Mouse (Mus musculus): ENCODE results near the gene Lrrc46.

Lrrc46 gene

DNA sequence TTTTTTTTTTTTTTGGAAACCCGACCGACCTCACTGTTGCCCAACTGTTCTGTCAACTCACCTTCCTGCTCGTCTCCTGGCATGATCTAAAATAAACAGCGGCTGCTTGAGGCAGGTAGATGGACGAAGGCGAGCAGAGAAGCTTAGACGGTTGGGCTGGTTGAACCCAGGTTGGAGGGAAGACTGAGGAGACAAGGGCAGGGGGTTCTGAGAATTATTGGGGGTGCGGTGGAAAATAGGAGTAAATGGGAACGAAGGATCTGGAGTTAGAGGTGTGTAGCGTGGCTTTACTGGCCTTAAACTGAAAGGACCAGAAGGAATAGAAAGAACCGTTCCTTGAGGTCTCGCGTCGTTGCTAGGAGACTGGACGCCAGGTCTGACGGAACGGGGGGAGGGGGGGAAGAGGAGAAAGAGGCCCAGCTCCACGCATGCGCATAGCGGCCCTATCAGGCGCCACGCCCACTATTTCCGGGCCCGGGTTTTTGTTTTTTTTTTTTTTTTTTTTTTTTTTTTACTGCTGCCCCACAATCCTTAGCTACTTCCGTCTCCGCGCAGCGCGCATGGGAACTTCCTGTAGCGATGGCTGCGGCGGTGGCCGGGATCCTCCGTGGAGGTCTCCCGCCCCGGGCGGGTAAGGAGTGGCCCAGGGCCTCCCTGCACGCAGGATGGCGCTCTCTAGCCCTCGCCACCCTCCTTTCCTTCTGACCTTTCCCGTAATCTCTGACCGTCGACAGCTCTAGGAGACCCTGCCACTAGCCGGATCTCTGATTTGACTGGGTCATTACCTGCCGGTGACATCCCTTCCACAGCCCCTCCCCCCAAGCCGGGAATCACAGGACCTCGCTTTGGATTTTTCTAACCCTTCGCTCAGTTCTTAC, at the start of gene Lrrc46, which contains the start of gene Mrpl10:
Gene Lrrc46 (minus strand): TSS at position 386 of the 878 bp plus-strand sequence.
Gene Mrpl10 (plus strand): TSS at position 539 of the 878 bp plus-strand sequence.
- peak; percentile 92 for DNase-seq

DNA sequence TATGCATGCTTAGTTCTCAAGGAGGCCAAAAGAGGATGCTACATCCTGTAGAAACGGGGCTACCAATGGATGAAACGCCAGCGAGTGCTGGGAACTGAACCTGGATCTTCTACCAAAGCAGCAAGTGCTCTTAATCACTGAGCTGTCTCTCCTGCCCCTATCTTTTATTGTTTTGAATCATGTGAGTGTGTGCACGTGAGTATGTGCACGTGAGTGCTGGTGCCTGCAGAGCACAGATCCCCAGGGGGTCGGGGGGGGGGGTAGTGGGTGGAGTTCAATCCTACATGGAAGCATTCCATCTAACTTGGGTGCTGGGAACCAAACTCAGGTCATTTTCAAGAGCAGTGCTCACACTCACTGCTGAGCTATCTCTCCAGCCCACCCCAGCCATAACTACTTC, 45.2 kb upstream of the Lrrc46 start:
- no peak for DNase-seq

DNA sequence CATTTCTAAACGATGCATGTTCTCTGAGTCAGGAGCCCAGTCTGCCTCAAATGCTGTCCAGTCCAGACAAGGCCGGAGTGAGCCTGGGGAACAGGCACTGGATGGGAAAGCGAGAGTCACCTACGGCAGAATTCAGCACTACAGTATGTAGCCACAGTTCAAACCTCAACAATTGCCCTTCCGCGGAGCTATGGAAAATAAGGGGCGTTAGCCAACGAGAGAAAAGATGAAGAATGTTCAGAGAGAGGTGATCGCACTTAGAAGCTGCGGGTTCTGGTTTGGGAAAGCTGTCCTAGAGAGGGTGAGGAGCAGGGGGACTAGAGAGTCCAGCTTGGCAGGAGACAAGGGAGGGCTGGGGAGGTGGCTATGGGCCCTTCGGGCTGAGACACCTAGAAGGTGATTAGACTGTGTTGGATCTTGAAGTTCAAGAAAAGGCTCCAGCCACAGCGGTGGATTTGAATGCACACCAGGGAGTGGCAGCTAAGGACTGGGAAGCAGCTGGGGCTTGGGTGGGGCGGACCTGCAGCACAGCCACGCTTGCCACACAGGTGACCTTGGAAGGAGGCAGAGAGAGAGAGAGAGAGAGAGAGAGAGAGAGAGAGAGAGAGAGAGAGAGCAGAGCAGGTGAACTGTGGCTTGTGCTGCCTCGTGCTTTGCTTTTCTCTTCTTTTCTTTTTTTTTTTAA, 43.8 kb upstream of the Lrrc46 start:
- no peak for DNase-seq

DNA sequence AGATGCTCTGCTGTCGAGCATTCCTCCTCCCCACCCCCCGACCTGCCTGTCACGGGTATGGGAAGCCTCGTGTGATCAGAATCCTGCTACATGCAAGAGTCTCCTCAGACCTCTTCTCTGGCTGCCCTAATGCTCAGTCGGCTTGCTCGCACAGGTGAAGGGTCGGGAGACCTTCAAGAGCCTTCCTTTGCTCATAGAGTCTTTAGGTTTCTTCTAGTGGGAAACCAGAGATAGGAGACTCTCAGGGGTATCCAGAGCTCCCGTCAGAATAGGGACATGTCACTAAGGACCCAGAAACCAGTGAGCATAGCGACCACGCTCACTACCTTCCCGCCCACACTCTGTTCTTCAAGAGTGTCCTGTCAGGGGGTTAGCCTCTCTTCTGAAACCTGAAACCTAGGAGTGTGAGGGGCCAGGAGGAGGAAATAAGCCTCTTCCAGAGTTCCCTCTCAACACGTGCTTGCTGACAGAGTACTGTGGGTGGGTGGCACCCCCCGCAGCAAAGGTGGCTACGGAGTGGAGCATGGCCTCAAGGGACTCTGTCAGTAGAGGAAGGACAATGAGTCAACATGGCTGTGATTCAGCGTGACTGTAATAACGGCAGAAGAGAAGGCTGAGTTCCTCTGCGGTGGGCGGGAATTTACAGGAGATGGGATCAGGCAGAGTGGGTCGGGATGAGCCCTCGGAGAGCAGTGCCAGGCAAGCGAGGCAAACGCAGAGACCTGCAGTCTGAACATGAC, 42.4 kb upstream of the Lrrc46 start:
- DNase-seq: no peak

DNA sequence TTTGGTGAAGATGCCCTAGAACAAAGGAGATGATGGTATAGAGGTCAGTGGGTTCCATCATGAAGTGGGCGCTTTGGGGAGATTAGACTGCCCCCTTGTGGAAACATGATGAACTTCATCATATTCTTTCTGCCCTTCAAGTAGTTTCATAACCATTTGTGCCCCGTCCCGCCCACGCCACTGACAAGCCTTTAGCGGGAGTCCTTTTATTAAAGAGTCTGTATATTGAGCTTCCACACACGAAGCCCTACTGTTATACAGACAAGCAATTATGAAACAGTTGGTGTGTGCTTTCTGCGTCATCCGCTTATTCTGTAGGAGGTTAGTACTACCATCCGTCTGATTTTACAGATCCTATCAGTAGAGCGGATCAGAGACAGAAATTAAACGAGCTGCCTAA, 41.8 kb upstream of the Lrrc46 start:
- peak; percentile 80 for DNase-seq

DNA sequence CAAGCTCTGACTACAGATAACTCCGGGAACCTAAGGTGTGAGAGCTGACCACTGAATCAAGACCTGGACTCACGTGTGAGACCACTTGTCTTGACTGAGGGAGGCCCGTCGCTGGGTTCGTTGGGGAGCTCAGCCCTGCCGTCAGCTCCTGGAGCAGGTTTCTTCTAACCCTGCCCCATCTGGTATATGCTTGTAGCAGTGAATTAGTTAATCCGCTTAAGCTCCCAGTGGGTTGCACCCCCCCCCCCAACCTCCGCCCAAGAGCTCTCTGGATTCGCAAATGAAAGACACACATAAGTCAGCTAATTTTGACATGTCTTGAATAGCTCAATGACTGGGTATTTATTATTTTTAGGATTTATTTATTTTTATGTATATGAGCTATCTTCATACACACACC, 39.1 kb upstream of the Lrrc46 start:
- no peak for DNase-seq

DNA sequence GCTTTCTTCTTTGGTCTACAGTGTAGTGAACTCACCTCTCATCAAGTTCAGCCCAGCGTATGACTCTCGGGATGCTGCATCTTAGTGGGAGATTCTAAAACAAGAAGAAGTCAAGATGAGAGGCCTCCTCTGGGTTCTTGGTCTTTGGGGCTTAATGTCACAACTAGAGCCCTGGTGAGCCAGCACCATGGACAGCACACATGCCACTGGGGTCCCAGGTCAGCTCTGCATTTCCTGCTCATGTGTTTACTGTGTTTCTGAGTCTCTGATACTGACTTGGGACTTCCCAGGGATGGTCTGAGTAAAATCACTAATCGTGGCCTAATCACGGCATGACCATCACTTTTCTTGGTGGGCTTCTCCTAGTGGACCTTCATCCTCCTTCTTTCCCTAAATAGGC, 37.5 kb upstream of the Lrrc46 start:
- DNase-seq: peak; percentile 36

DNA sequence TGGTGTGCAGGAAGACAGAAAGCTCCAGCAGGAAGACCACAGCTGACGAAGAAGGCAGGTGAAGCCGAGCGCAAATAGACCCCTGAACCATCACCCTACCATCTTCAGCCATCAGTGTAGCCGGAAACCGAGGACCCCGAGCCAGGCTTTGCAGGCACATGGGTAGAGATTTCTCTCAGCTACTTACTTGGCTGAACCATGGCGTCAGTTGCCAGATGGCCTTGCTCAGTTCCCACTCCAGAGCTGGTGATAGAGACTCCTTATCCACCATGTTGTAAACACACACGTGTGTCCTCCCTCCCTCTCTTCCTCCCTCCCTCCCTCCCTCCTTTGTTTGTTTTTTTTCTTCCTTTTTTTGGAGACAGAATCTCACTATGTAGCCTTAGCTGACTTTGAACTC, 33.0 kb upstream of the Lrrc46 start:
- DNase-seq: peak; percentile 58

DNA sequence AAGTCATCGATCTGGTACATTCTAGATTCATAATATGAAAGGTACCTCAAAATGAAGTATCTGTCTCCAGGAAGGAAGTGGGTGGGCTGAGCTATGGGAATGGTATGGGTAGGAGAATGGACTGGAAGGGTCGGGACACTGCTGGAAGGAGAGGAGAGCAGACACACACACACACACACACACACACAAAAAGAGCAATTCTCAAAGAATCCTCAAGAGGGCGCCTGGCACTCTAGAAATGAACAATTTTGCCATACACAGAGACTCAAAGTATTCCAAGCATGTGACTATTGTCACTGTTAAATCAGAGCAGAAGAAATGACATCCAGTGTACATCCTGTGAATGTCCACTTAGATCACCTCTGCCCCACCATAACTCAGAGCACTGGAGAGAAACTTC, 31.3 kb upstream of the Lrrc46 start:
- DNase-seq: peak; percentile 69

DNA sequence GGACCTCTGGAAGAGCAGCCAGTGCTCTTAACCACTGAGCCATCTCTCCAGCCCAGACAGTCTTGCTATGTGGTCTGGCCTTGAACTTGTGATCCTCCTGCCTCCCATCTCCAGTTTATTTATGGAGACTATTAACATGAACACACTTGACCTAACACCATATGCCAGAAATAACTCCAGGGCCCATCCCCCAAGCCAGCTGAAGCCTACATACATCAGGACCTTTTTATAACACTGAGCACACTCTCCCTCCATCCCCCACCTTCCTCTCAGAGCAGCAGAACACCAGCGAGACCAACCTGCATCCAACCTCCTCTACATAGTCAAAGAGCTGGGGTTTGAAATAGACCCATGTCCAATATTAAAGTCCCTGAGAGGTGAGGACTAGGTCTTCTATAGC, 29.9 kb upstream of the Lrrc46 start:
- DNase-seq: no peak

DNA sequence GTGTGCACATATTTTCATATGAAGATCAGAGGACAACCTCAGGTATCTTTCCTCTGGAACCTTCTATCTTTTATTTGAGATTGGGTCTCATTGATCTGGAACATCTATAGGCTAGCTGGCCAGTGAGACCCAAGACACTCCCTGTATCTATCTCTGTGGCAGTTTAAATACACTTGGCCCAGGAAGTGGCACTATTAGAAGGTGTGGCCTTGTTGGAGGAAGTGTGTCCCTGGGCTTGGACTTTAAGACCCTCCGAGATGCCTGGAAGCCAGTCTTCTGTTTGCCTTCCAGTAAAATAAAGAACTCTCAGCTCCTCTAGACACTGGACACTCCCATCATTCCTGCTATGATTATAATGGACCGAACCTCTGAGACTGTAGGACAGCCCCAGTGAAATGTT, 28.6 kb upstream of the Lrrc46 start:
- no peak for DNase-seq

DNA sequence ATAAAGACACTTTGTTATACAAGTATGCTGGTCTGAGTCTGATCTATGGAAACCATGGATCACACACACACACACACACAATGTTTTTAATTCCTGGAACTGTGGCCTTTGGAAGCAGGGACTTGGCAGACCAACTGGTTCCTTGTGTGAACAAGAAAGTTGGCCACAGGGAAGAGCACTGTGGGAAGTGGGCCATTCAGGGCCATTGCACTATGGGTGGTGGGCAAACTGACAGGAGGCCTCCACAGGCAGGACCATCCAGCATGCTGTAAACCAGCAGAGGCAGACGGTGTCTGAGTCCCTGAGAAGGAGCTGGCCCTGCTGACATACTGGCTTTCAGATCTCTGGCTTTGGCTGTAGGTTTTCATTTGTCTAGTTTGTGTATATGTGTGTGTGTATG, 28.1 kb upstream of the Lrrc46 start:
- no peak for DNase-seq

DNA sequence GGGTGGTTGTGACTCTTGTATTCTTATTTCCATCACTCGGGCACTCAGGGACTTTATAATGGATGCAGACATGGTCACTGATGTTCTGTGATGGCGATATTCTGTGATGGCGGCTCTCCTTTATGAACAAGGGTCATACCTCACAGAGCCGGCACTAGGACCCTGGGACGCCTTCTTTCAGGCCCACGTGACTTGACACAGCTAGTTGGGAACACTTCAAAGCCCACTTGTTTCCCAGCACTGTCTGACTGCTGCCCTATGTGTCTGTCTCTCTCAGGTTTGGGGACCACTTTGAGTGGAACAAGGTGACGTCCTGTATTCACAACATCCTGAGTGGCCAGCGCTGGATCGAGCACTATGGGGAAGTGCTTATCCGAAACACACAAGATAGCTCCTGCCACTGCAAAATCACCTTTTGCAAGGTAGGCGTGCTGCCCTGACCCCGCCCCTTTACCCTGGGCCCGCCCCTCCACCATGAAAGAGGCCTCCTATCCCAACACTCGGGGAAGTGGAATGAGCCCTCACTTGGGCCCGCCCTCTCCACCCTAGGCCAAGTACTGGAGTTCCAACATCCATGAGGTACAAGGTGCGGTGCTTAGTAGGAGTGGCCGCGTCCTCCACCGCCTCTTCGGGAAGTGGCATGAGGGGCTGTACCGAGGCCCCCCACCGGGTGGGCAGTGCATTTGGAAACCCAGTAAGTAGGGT, 25.6 kb upstream of the Lrrc46 start:
- DNase-seq: no peak

DNA sequence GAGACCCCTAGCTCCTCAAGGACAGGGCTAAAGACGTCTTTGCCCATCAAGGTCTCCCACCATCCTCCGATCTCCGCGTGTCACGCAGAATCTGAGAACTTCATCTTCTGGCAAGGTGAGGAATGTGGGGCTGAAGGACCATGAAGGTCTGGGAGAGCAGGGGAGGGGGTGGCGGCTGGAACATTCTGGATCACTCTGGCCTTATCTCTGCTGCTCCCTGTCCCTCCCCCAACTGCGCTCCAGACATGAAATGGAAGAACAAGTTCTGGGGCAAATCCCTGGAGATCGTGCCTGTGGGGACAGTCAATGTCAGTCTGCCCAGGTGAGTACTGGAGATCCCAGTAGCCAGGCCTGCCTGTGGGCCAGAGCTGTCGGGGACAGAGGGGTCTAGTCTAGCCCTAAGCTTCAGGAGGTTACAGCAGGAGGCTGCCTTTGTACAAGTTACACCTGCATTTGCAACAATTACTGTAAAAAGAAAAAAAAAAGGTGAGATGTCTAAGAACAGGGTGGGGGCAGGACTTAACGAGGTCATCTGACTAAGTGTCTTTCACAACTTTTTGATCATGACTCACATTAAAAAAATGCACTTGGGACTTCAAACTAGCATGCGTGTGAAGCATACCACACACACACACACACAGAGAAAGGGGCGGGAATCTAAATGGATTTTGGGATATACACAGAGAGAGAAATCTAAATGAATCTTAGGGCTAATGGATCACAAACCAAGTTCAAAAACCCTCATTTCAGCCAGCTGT, 24.5 kb upstream of the Lrrc46 start:
- DNase-seq: no peak

DNA sequence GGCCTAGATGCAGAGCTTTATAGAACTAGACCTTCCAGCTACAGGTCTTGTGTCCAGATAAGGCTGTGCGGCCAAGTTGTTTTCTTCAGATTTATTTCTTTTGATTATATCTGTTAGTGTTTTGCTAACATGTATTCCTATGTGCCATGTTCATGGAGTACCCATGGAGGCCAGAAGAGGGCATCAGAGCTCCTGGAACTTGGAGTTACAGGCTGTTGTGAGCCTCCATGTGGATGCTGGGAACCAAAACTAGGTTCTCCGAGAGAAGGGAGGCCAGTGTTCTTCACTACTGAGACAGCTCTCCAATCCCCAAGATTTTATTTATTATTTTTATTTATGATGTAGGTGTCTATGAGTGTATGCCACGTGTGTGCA, 22.7 kb upstream of the Lrrc46 start:
- no peak for DNase-seq

DNA sequence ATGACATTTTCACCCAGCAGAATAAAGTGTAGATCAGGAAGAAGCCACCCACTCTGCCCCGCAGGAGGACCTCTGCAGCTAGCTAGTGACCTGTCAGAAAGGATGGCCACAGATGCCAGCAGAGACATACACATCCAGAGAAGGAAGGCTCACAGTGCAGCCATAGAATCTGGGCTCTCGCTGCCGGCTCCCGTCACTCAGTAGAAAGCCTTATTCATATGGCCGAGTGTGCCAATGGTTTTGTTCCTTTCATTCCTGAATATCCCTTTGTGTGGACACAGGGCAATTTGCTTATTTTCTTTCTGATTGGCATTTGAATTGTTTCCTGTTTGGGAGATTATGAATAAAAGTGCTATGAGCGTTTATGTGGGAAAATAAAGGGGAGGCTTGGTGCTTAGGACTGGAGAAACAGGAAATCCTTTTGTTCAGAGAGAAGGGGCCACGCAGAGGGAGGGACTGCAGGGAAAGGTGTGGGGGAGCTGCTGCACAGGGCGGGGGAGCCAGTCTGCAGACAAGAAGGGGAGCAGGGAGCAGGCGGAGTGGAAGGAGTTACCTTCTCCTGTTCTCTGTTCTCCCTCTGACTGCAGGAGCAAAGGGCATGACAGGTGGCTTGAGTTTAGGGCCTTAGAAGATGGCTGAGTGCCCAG, 22.2 kb upstream of the Lrrc46 start:
- no peak for DNase-seq

DNA sequence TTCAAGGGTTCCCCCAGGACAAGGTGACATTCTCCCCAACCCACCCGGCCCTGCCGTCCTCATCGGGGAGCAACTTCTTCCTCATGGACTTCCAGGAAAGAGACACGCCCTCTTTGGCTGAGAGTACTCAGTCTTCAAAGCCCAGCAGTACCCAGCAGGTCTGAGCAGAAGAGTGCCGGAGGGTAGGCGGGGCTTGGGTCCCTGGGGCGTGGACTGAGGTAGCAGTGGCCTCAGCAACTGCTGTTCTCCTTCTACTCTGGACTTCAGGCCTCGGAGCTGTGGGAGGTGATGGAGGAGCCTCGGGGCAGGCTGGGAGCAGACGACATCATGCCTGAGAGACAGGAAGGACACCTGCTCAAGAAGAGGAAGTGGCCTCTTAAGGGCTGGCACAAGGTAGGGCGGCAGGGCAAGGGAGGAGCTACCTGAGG, 11.0 kb upstream of the Lrrc46 start:
- peak; percentile 80 for DNase-seq

DNA sequence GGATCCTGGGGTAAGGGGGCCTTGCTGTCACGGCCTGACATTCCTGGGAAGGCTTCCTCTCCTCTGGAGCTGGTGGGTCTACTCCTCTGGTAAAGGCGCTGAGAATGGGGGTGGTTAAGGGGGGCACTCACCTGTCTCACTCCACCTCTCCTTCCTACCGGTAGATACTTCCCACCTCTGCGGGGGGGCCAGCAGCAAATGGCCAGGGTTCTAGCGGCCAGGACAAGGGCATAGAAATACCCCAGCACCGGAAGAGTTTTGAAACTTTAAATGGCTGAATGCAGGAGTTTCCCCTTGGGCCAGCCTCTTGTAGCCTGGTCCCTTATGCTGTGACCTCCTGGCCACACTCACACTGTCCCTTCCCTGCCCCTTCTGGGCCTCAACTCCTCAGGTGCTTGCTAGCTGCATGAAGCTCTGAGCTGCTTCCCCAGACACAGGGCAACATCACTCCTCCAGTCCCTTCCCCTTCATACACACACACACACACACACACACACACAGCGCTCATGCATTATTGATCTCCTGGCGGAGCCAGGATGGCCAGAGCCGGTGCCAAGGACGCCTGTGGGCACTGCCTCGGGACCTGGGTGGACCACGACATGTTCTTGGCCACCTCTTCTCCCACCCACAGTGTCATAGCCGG, 9.9 kb upstream of the Lrrc46 start:
- no peak for DNase-seq

DNA sequence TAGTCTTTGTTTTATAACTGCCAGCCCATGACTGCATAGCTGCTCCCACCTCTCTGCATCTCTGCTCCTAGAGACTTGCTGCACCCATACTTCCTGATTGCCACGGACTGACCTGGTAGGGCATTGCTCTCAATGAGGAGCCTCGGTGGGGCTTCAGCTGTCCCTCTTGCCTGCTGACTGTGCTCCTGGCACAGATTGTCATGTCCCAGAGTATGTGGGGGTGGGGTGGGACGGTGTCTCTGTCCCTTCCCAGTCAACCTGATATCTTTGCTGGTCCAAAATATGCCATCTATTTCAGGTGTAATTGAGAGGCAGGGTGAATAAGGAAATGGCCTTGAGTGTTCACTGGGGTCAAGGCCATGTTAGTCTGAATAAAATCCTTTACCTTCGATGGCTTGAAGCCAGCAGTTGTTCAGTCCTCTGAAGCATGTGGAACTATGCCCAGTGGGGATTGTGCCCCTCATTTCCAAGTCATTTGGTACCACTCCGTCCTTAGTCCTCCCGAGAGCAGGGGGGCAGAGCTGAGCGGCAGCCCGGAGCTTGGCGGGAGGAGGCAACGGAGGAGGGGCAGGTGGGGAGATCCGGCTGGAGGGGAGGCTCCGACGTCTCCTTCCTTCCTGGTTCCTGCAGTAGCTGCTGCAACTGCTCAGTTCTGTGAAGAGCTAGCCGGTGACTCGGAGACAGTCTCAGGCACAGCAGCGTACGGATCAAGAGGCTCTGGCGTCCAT, 9.2 kb upstream of the Lrrc46 start, which contains the start of gene Osbpl7:
Gene Osbpl7 (plus strand): TSS at position 413 of the 728 bp plus-strand sequence.
- peak; percentile 90 for DNase-seq

DNA sequence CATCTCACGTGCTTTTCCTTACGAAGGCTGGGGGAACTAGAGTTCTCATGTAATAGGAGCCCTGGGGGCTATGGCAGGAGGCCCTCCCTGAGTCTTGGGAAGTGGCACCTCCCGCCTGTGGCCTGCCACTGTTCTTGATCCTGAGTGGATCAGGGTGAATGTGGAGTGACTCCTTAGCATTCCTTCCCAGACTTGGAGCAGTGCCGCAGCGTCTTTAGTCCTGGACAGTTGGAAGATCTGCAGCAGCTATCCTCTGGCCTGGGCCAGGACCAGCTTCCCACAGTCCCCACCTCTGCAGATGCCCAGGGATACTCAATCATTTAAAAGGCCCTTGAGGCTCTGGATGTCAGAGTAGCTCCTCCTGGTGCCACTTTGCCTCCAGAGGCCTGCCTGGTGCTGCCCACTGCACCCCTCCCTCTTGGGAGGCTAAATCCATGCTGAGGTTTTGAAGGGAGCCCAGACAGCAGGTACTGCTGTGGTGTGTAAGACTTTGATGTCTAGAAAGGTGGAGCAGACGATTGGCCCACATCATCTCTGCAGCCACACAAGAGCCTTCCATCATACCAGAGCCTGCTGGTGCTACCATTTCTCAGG, 8.4 kb upstream of the Lrrc46 start:
- DNase-seq: no peak

Data from lung, postnatal 10 days (tissue).